Mouse (Mus musculus): ENCODE data around the gene Ascl5. TPM values are rescaled to one million over a fixed set of nuclear protein-coding genes. Genes with fewer than 3 reads are reported as not detected.

Ascl5 gene
- polyA plus RNA-seq, 1 experiment from 2014 or later: not detected

DNA sequence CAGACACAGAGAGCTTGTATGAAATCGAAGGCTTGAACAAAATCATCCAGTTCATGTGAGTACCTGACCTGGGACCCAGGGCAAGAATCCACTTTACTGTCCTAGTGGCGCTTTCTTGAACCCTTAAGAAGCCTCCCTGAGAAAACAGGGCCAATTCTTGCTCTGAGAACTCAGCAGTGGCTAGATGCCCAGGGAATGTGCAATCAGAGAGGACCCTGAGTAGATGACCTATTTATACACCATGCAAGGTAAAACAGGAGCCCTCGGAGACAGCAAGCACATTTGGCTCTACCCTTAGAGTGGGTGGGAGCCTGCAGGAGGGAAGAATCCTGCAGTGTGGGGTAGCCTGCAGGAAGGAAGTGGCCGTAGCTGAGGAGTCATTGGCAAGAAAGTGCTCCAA lies 27.1 kb downstream of the Ascl5 start:
- Histone ChIP-seq H3K9ac (replicated peaks; ENCODE audit: low read depth) (no peak overlapping the region), H3K27me3 (replicated peaks; ENCODE audit: insufficient read depth, low read length) (0 out of 2 replicates have a peak, but pooled peaks cover 2% of the 10 kb centered on the region), H3K36me3 (ENCODE audit: insufficient read depth, low read length) (no peaks in the 10 kb centered on the region), H3K9me3 (ENCODE audit: low read length) (no peaks in the 10 kb centered on the region), H3K27ac (ENCODE audit: low read length) (no peak overlapping the region), H3K4me3 (ENCODE audit: low read depth, low read length) (no peak overlapping the region), H3K4me2 (replicated peaks; ENCODE audit: low read depth, low read length) (no peak overlapping the region), H3K4me1 (ENCODE audit: insufficient read depth, low read depth, low read length) (no peaks in the 10 kb centered on the region)
- no peak for ATAC-seq
- no peak for TF ChIP-seq EP300 (IDR thresholded peaks at IDR 0.05)
- TF ChIP-seq CTCF (IDR thresholded peaks at IDR 0.05): no peak
- 51% methylated on average over 4 of the region's 4 CpGs for WGBS
- no peak for DNase-seq (ENCODE audit: low spot score)

DNA sequence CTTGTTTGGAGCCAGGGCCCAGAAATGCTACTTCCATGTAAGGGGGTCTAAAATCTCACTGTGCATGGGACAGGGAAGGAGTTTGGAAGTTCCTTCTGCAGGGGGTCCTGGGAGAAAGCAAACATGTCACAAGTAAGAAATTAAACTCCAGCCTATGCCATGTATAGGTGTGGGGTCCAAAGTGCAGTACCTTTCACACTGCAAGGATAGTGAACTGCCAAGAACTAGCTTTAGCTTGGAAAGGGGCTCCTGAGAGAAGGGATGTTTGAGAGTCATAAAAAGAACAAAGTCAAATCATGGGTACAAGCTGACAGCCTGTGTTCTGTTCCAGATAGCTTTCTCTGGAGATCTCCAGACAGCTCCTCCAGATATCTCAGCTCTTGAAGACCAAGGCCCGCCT lies 30.6 kb downstream of the Ascl5 start:
- H3K27ac ChIP-seq (ENCODE audit: low read length): no peak overlapping the region
- DNase-seq (ENCODE audit: low spot score): no peak
- no peaks in the 10 kb centered on the region for H3K4me1 ChIP-seq (ENCODE audit: insufficient read depth, low read depth, low read length)
- 92% methylated on average over 1 of the region's 1 CpGs for WGBS
- 0 out of 2 replicates have a peak, but pooled peaks cover 2% of the 10 kb centered on the region for H3K27me3 ChIP-seq (replicated peaks; ENCODE audit: insufficient read depth, low read length)
- ATAC-seq: no peak
- no peak for TF ChIP-seq EP300 (IDR thresholded peaks at IDR 0.05)
- no peak for TF ChIP-seq CTCF (IDR thresholded peaks at IDR 0.05)
- H3K4me2 ChIP-seq (replicated peaks; ENCODE audit: low read depth, low read length): no peak overlapping the region
- no peak overlapping the region for H3K9ac ChIP-seq (replicated peaks; ENCODE audit: low read depth)
- H3K36me3 ChIP-seq (ENCODE audit: insufficient read depth, low read length): no peaks in the 10 kb centered on the region
- no peaks in the 10 kb centered on the region for H3K9me3 ChIP-seq (ENCODE audit: low read length)
- H3K4me3 ChIP-seq (ENCODE audit: low read depth, low read length): no peak overlapping the region

DNA sequence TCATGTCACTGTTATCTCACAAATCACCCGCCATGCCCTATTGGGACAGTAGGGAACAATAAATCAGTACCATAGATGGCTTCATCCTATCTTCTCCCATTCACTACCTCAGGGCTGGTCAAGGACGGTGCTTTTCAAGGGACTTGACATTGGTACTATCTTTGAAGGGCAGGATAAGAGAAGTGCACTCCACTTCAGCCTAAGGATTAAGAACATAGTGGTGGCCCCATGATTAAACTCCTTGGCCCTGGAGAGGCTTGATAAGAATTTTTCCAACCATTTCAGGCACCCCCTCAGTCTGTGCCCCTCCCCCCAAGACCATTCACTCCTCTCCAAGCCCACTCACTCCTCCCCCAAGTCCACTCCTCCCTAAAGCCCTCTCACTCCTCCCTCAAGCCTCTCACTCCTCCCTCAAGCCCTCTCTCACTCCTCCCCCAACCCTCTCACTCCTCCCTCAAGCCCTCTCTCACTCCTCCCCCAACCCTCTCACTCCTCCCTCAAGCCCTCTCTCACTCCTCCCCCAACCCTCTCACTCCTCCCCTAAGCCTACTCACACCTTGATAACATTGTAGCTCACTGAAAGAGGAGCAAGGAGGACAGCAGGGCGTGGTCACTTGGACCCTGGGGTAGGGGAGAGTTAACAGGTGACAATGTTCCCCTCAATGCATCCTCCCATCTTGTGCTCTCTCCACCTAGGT lies 35.5 kb downstream of the Ascl5 start:
- DNase-seq (ENCODE audit: low spot score) (no peak), ATAC-seq (peak; percentile 35; the same call in 1 of the 2 replicates)
- Histone ChIP-seq H3K9ac (replicated peaks; ENCODE audit: low read depth) (no peak overlapping the region), H3K36me3 (ENCODE audit: insufficient read depth, low read length) (no peaks in the 10 kb centered on the region), H3K9me3 (ENCODE audit: low read length) (no peaks in the 10 kb centered on the region), H3K4me2 (replicated peaks; ENCODE audit: low read depth, low read length) (no peak overlapping the region), H3K4me1 (ENCODE audit: insufficient read depth, low read depth, low read length) (no peaks in the 10 kb centered on the region), H3K27ac (ENCODE audit: low read length) (no peak overlapping the region), H3K4me3 (ENCODE audit: low read depth, low read length) (no peak overlapping the region), H3K27me3 (replicated peaks; ENCODE audit: insufficient read depth, low read length) (0 out of 2 replicates have a peak, but pooled peaks cover 6% of the 10 kb centered on the region)
- WGBS: 68% methylated on average over 3 of the region's 3 CpGs
- TF ChIP-seq CTCF (IDR thresholded peaks at IDR 0.05): no peak
- TF ChIP-seq EP300 (IDR thresholded peaks at IDR 0.05): no peak

DNA sequence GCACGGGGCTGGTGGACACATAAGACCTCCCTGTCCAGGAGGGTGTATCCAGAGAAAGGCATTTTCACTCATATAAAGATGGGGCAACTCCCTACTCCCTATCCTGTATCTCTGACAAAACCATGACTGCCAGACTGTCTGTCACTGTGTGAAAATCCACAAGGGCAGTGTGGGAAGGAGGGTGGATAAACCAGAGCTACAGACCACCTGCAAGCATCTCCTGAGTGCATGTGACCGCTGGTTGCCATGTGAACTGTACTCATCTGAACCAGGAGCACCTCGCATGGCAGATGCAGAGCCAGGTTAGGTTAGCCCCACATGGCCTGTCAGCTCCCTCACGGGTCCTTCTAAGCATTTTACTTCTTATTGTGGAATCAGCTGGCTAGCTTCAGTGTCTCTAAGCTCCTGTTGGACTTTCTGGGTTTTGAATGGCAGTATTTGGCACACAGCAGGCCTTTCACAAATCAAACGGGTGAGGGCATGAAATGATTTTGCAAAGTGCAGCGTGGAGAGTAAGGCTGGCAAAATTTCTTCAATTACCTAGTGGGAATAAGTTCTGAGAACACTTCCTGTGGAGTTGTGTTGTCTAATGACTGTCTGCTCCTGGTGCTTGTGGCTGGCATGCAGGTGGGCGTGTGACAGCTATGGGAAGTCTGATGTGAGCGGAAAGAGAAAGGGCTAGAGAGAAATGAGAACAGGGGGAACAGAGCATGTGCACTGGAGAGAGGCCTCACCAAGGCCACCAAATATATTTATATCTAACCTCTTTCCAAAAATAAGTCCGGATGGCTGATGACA lies 39.0 kb downstream of the Ascl5 start:
- H3K4me2 ChIP-seq (replicated peaks; ENCODE audit: low read depth, low read length): no peak overlapping the region
- H3K27ac ChIP-seq (ENCODE audit: low read length): no peak overlapping the region
- H3K9ac ChIP-seq (replicated peaks; ENCODE audit: low read depth): no peak overlapping the region
- 0 out of 2 replicates have a peak, but pooled peaks cover 6% of the 10 kb centered on the region for H3K27me3 ChIP-seq (replicated peaks; ENCODE audit: insufficient read depth, low read length)
- H3K9me3 ChIP-seq (ENCODE audit: low read length): no peaks in the 10 kb centered on the region
- WGBS: 74% methylated on average over 9 of the region's 9 CpGs
- no peaks in the 10 kb centered on the region for H3K4me1 ChIP-seq (ENCODE audit: insufficient read depth, low read depth, low read length)
- H3K36me3 ChIP-seq (ENCODE audit: insufficient read depth, low read length): no peaks in the 10 kb centered on the region
- TF ChIP-seq EP300 (IDR thresholded peaks at IDR 0.05) (no peak), CTCF (IDR thresholded peaks at IDR 0.05) (no peak)
- H3K4me3 ChIP-seq (ENCODE audit: low read depth, low read length): no peak overlapping the region
- no peak for DNase-seq (ENCODE audit: low spot score)
- no peak for ATAC-seq

DNA sequence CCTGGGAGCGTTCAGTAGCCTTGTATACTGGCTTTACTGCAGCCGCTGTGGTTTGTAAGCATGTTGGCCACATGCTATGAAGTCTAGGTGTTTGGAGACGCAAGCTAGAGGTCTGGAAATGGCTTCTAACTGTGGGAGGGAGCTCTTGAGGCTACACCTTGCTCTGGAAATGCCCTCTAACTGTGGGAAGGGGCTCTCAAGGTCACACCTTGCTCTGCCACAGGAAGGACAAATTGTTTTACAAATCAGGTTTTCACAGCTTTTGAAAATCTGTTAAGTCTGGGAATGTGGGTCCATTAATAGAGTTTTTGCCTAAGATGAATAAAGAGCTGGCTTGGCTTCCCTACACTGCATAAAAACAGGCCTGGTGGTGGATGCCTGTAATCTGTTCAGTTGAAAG lies 43.1 kb downstream of the Ascl5 start:
- TF ChIP-seq EP300 (IDR thresholded peaks at IDR 0.05) (no peak), CTCF (IDR thresholded peaks at IDR 0.05) (no peak)

DNA sequence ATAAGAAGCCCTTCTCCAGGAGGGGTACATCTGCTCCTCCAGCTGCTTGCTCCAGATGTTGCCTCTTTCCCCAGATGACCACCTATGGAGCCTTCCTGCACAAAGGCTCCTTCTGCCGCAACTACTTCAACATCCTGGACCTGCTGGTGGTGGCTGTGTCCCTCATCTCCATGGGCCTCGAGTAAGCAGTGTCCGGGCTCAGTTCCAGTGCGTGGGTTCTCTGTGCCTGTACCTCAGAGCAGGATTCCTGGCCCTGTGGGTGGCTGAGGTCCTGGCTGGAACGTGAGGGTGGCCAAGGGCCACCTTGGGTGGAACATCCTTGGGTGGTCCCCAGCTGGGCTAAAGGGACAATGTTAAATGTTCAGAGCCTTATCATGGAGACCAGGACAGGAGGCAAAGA lies 44.2 kb downstream of the Ascl5 start:
- no peak for TF ChIP-seq EP300 (IDR thresholded peaks at IDR 0.05)
- no peak for TF ChIP-seq CTCF (IDR thresholded peaks at IDR 0.05)
- 67% methylated on average over 5 of the region's 5 CpGs for WGBS
- no peak for ATAC-seq
- Histone ChIP-seq H3K27ac (ENCODE audit: low read length) (no peak overlapping the region), H3K27me3 (replicated peaks; ENCODE audit: insufficient read depth, low read length) (no peaks in the 10 kb centered on the region), H3K9ac (replicated peaks; ENCODE audit: low read depth) (no peak overlapping the region), H3K4me2 (replicated peaks; ENCODE audit: low read depth, low read length) (no peak overlapping the region), H3K36me3 (ENCODE audit: insufficient read depth, low read length) (no peaks in the 10 kb centered on the region), H3K9me3 (ENCODE audit: low read length) (no peaks in the 10 kb centered on the region), H3K4me3 (ENCODE audit: low read depth, low read length) (no peak overlapping the region), H3K4me1 (ENCODE audit: insufficient read depth, low read depth, low read length) (no peaks in the 10 kb centered on the region)
- no peak for DNase-seq (ENCODE audit: low spot score)

More for the DNA sequence above, 43.1 kb downstream of the Ascl5 start:
- H3K27me3 ChIP-seq (replicated peaks; ENCODE audit: insufficient read depth, low read length): 0 out of 2 replicates have a peak, but pooled peaks cover 2% of the 10 kb centered on the region
- H3K36me3 ChIP-seq (ENCODE audit: insufficient read depth, low read length): no peaks in the 10 kb centered on the region
- DNase-seq (ENCODE audit: low spot score): no peak
- WGBS: 76% methylated on average over 3 of the region's 3 CpGs
- no peak overlapping the region for H3K27ac ChIP-seq (ENCODE audit: low read length)
- ATAC-seq: no peak
- no peak overlapping the region for H3K4me2 ChIP-seq (replicated peaks; ENCODE audit: low read depth, low read length)
- H3K4me3 ChIP-seq (ENCODE audit: low read depth, low read length): no peak overlapping the region
- H3K9ac ChIP-seq (replicated peaks; ENCODE audit: low read depth): no peak overlapping the region
- H3K4me1 ChIP-seq (ENCODE audit: insufficient read depth, low read depth, low read length): no peaks in the 10 kb centered on the region
- H3K9me3 ChIP-seq (ENCODE audit: low read length): no peaks in the 10 kb centered on the region

Other genes starting within 250 kb of the Ascl5 start
- gene Lad1, start 232.2 kb upstream of the Ascl5 start, polyA plus RNA-seq (2015; fragmentation: Nextera tagmentation; extraction: Ambion mirVana): 4.4 and 6.0 TPM in 2 replicates
- 84.6 and 115 TPM in 2 replicates for gene Tnnt2, start 214.4 kb upstream of the Ascl5 start, polyA plus RNA-seq (2015; fragmentation: Nextera tagmentation; extraction: Ambion mirVana)
- gene Pkp1, start 131.6 kb upstream of the Ascl5 start, polyA plus RNA-seq (2015; fragmentation: Nextera tagmentation; extraction: Ambion mirVana): 0.02 TPM in 2 replicates
- gene Igfn1, start 44.5 kb upstream of the Ascl5 start, polyA plus RNA-seq (2015; fragmentation: Nextera tagmentation; extraction: Ambion mirVana): not detected in 2 replicates
- gene Tmem9, start 42.7 kb upstream of the Ascl5 start, polyA plus RNA-seq (2015; fragmentation: Nextera tagmentation; extraction: Ambion mirVana): 99.1 and 106 TPM in 2 replicates
- gene Cacna1s, start 1.9 kb downstream of the Ascl5 start, polyA plus RNA-seq (2015; fragmentation: Nextera tagmentation; extraction: Ambion mirVana): 0.82 and 1.6 TPM in 2 replicates
- gene Kif21b, start 80.6 kb downstream of the Ascl5 start, polyA plus RNA-seq (2015; fragmentation: Nextera tagmentation; extraction: Ambion mirVana): 0.85 and 0.87 TPM in 2 replicates
- 0.18 TPM in 1 of 2 replicates, not detected in the other for gene Mroh3, start 162.0 kb downstream of the Ascl5 start, polyA plus RNA-seq (2015; fragmentation: Nextera tagmentation; extraction: Ambion mirVana)
- 8.6 and 10.6 TPM in 2 replicates for gene Inava, start 183.5 kb downstream of the Ascl5 start, polyA plus RNA-seq (2015; fragmentation: Nextera tagmentation; extraction: Ambion mirVana)
- not detected in 2 replicates for gene Gpr25, start 210.1 kb downstream of the Ascl5 start, polyA plus RNA-seq (2015; fragmentation: Nextera tagmentation; extraction: Ambion mirVana)